Mouse (Mus musculus) thymus, adult 2 months (tissue): ENCODE data around the gene Tmod3. TPM values are rescaled to one million over a fixed set of nuclear protein-coding genes. Genes with fewer than 3 reads are reported as not detected.
A peak's percentile ranks its signal among the peaks of the same experiment; 100 is the strongest.
"Not testable (repeated sequence)": the region's sequence is repeated elsewhere in the genome, so short reads cannot be mapped to it uniquely, and the experiment has no call there.

Experiments
- DNase-seq: peaks from one replicate; pipeline ENCODE4 v3.0.0; 2021
- H3K27ac ChIP-seq: fragments of 200-500 bp; 2 replicates; pipeline ENCODE4 v1.5.1; 2012; ENCODE audit warnings: low read length, control low read depth; ENCODE audit not compliant: control insufficient read depth, insufficient read depth
- H3K27me3 ChIP-seq: fragments of 200-500 bp; 2 replicates; pipeline ENCODE4 v1.6.1; 2012; ENCODE audit warnings: mild to moderate bottlenecking, low read length, moderate library complexity, mixed read lengths; ENCODE audit not compliant: control insufficient read depth, insufficient read depth
- H3K36me3 ChIP-seq: fragments of 200-500 bp; 2 replicates; pipeline ENCODE4 v1.6.1; 2012; ENCODE audit warnings: mild to moderate bottlenecking, low read length, moderate library complexity; ENCODE audit not compliant: control insufficient read depth, insufficient read depth
- H3K4me1 ChIP-seq: fragments of 200-500 bp; replicated peaks from 2 replicates; pipeline ENCODE4 v1.6.1; 2012; ENCODE audit warnings: low read length; ENCODE audit not compliant: control insufficient read depth, insufficient read depth
- H3K4me3 ChIP-seq: fragments of 200-500 bp; 2 replicates; pipeline ENCODE4 v1.5.1; 2012; ENCODE audit warnings: mild to moderate bottlenecking, low read length, control low read depth, moderate library complexity; ENCODE audit not compliant: control insufficient read depth, insufficient read depth
- CTCF ChIP-seq: fragments of 200-500 bp; IDR thresholded peaks from 2 replicates; pipeline ENCODE4 v1.5.1; 2012; ENCODE audit warnings: mild to moderate bottlenecking, control low read depth, low read length, moderate library complexity, borderline replicate concordance; ENCODE audit not compliant: control insufficient read depth, poor library complexity, insufficient read depth; ENCODE audit errors: extremely low read depth
- POLR2A ChIP-seq: fragments of 200-500 bp; IDR thresholded peaks from 2 replicates; pipeline ENCODE4 v1.6.1; 2012; ENCODE audit warnings: mild to moderate bottlenecking, low read length, control low read depth, moderate library complexity; ENCODE audit not compliant: control insufficient read depth, poor library complexity, insufficient read depth; ENCODE audit errors: extremely low read depth
- WGBS: fragments of 180-500 bp; shearing (Covaris S2); methylation state at CpG from one replicate; pipeline ENCODE4 v1.1.7; 2018; 5-methylcytosine and 5-hydroxymethylcytosine counted together
- polyA plus RNA-seq: library from polyadenylated mRNA; depleted of rRNA; stranded (reverse); fragments of >200 nt; gene quantifications from 2 replicates; pipeline ENCODE4 v1.2.3, GENCODE M21; 2012

The Tmod3 gene
- polyA plus RNA-seq, 1 experiment, result 32.0 TPM

GRCm38 (mm10) chr9:75541497-75541896, 18.0 kb downstream of the Tmod3 start:
- DNase-seq, result peak; percentile 39
- Histone ChIP-seq H3K36me3 (no peaks in the 10 kb centered on the region), H3K4me1 (peaks cover 22% of the 10 kb centered on the region), H3K4me3 (no peak overlapping the region; the same call in 1 of the 2 replicates), H3K27ac (peak overlapping the region; percentile 56; the same call in 1 of the 2 replicates), H3K27me3 (no peaks in the 10 kb centered on the region)
- under 1% methylated on average over 5 of the region's 5 CpGs for WGBS
- TF ChIP-seq POLR2A, result no peak
- TF ChIP-seq CTCF, result no peak

GRCm38 (mm10) chr9:75536422-75536821, 23.0 kb downstream of the Tmod3 start:
- Histone ChIP-seq H3K27ac (no peak overlapping the region), H3K27me3 (no peaks in the 10 kb centered on the region), H3K36me3 (no peaks in the 10 kb centered on the region), H3K4me1 (peaks cover 7% of the 10 kb centered on the region), H3K4me3 (no peak overlapping the region)
- WGBS, result 96% methylated on average over 1 of the region's 1 CpGs
- no peak for DNase-seq
- TF ChIP-seq POLR2A (no peak), CTCF (no peak)

DNA sequence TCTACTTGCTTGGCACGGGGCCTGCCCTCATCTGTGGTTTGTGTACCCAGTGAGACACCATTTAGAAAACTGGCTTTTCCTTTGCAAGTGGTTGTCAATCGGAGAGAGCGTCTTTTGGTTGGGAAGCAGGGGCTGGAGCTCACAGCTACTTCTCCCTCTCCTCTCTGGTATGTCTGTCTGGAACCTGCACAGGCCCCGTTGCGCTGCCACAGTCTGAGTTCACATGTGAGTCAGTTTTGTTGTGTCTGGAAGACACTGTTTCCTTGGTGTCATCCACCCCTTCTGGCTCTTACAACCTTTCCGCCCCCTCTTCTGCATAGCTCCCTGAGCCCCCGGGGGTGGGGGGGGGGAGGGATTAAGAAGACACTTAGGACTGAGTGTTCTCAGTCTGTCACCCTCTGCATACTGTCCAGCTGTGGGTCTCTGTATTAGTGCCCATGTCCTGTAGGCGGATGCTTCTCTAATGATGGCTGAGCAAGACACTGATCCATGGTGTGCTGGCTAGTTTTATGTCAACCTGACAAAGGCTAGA, 25.0 kb downstream of the Tmod3 start:
- WGBS, result 96% methylated on average over 8 of the region's 8 CpGs
- Histone ChIP-seq H3K36me3 (peaks cover 3% of the 10 kb centered on the region; the same call in 1 of the 2 replicates), H3K27ac (no peak overlapping the region), H3K4me1 (peaks cover 3% of the 10 kb centered on the region; the same call in 1 of the 2 replicates), H3K4me3 (no peak overlapping the region), H3K27me3 (no peaks in the 10 kb centered on the region)
- no peak for TF ChIP-seq CTCF
- no peak for TF ChIP-seq POLR2A
- no peak for DNase-seq

GRCm38 (mm10) chr9:75532989-75533388, 26.5 kb downstream of the Tmod3 start:
- not testable (repeated sequence) for H3K4me3 ChIP-seq, H3K27ac ChIP-seq, H3K4me1 ChIP-seq, H3K27me3 ChIP-seq, DNase-seq, H3K36me3 ChIP-seq
- WGBS, result 78% methylated on average over 9 of the region's 9 CpGs

DNA sequence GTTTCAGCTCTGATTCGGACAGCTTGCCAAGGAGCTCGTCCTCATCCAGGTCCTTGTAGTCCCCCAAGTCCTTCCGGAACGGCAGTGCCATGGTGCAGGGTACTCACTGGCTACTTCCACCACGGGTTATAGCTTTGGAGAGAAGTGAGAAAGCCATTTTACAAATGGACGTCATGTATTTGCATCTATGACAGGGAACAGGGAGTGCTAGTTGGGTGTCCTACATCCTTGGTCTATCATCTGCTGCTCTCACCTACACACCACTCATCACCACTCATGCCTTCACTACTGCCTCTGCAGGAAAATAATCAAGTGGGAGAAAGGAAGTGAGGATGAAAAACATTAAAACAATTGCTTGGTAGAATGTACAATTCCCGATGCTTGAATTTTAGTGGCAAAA, 27.0 kb downstream of the Tmod3 start:
- Histone ChIP-seq H3K27ac (no peak overlapping the region), H3K4me3 (no peak overlapping the region), H3K27me3 (no peaks in the 10 kb centered on the region), H3K4me1 (0 out of 2 replicates have a peak, but pooled peaks cover under 1% of the 10 kb centered on the region), H3K36me3 (peaks cover 13% of the 10 kb centered on the region)
- TF ChIP-seq CTCF (no peak), POLR2A (no peak)
- no peak for DNase-seq
- 97% methylated on average over 7 of the region's 7 CpGs for WGBS

- WGBS, result 10% methylated on average over 5 of the region's 5 CpGs
- no peak for DNase-seq
- Histone ChIP-seq H3K27me3 (no peaks in the 10 kb centered on the region), H3K4me3 (no peak overlapping the region), H3K27ac (no peak overlapping the region), H3K36me3 (peaks cover 19% of the 10 kb centered on the region), H3K4me1 (no peaks in the 10 kb centered on the region)
- TF ChIP-seq CTCF (no peak), POLR2A (no peak)
Observed at GRCm38 (mm10) chr9:75529358-75529757, 30.1 kb downstream of the Tmod3 start.

- Histone ChIP-seq H3K4me1 (no peaks in the 10 kb centered on the region), H3K36me3 (peaks cover 19% of the 10 kb centered on the region), H3K4me3 (no peak overlapping the region), H3K27ac (no peak overlapping the region), H3K27me3 (no peaks in the 10 kb centered on the region)
- TF ChIP-seq POLR2A (no peak), CTCF (no peak)
- no peak for DNase-seq
- WGBS, result 96% methylated on average over 9 of the region's 9 CpGs
Observed at GRCm38 (mm10) chr9:75528096-75528495, 31.4 kb downstream of the Tmod3 start.
